Mouse (Mus musculus): ENCODE data around the gene Prss38. TPM values are rescaled to one million over a fixed set of nuclear protein-coding genes. Genes with fewer than 3 reads are reported as not detected.

The Prss38 gene
- polyA plus RNA-seq (2012; rRNA removed; ENCODE audit: low replicate concordance), result not detected in 2 replicates

DNA sequence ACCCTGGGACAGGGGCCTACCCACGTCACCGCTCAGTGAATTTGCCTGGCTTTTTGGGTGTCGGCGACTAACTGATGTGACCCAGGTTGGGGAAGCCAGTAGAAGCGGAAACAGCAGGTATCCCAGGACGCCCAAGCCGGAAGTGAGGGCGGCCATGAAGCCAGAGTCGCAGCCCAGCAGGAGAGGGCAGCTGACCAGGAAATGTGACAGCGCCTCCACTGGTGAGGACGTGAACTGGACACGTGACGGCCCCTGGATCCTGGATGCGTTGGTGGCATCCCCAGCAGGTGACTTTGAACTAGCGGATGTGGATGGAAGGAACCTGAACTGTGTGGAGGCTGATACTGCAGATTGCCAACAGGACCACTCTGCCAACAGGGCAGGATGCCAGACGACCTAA is at the start of gene Prss38:
TSS of gene Prss38 (minus strand) at position 183 of the 400 bp plus-strand sequence.

Other genes with a start within 250 kb of the Prss38 start
- 0.83 and 1.4 TPM in 2 replicates for gene Obscn, start 239.3 kb downstream of the Prss38 start, polyA plus RNA-seq (2012; rRNA removed; ENCODE audit: low replicate concordance)
- 8.6 and 9.0 TPM in 2 replicates for gene Iba57, start 211.9 kb downstream of the Prss38 start, polyA plus RNA-seq (2012; rRNA removed; ENCODE audit: low replicate concordance)
- gene Gjc2, start 192.4 kb downstream of the Prss38 start, polyA plus RNA-seq (2012; rRNA removed; ENCODE audit: low replicate concordance), result 6.8 and 8.6 TPM in 2 replicates
- gene Guk1, start 183.4 kb downstream of the Prss38 start, polyA plus RNA-seq (2012; rRNA removed; ENCODE audit: low replicate concordance), result 176 and 182 TPM in 2 replicates
- gene Mrpl55, start 173.2 kb downstream of the Prss38 start, polyA plus RNA-seq (2012; rRNA removed; ENCODE audit: low replicate concordance), result 47.1 and 64.4 TPM in 2 replicates
- gene 2310033P09Rik, start 167.3 kb downstream of the Prss38 start, polyA plus RNA-seq (2012; rRNA removed; ENCODE audit: low replicate concordance), result 9.3 and 15.0 TPM in 2 replicates
- 533 and 842 TPM in 2 replicates for gene Arf1, start 147.4 kb downstream of the Prss38 start, polyA plus RNA-seq (2012; rRNA removed; ENCODE audit: low replicate concordance)
- gene Wnt3a, start 84.9 kb downstream of the Prss38 start, polyA plus RNA-seq (2012; rRNA removed; ENCODE audit: low replicate concordance), result not detected in 2 replicates
- 1.3 and 1.6 TPM in 2 replicates for gene Wnt9a, start 68.7 kb downstream of the Prss38 start, polyA plus RNA-seq (2012; rRNA removed; ENCODE audit: low replicate concordance)
- 1.6 and 2.4 TPM in 2 replicates for gene Jmjd4, start 74.4 kb upstream of the Prss38 start, polyA plus RNA-seq (2012; rRNA removed; ENCODE audit: low replicate concordance)
- gene Snap47, start 75.5 kb upstream of the Prss38 start, polyA plus RNA-seq (2012; rRNA removed; ENCODE audit: low replicate concordance), result 11.9 and 12.5 TPM in 2 replicates
- 0.04 TPM in 1 of 2 replicates, not detected in the other for gene Zfp867, start 96.8 kb upstream of the Prss38 start, polyA plus RNA-seq (2012; rRNA removed; ENCODE audit: low replicate concordance)
- gene Zkscan17, start 151.1 kb upstream of the Prss38 start, polyA plus RNA-seq (2012; rRNA removed; ENCODE audit: low replicate concordance), result 3.0 and 5.9 TPM in 2 replicates
- gene Nlrp3, start 165.9 kb upstream of the Prss38 start, polyA plus RNA-seq (2012; rRNA removed; ENCODE audit: low replicate concordance), result 0.06 and 0.09 TPM in 2 replicates
- not detected in 2 replicates for gene Olfr222, start 200.6 kb upstream of the Prss38 start, polyA plus RNA-seq (2012; rRNA removed; ENCODE audit: low replicate concordance)
- not detected in 2 replicates for gene Olfr223, start 217.6 kb upstream of the Prss38 start, polyA plus RNA-seq (2012; rRNA removed; ENCODE audit: low replicate concordance)

All from duodenum, adult 2 months (tissue).